Mouse (Mus musculus) thymus, adult 2 months (tissue): ENCODE data around the gene Mkks.

Experiments
- CTCF ChIP-seq: fragments of 200-500 bp; IDR thresholded peaks from 2 replicates; pipeline ENCODE4 v1.5.1; 2012; ENCODE audit warnings: mild to moderate bottlenecking, control low read depth, low read length, moderate library complexity, borderline replicate concordance; ENCODE audit not compliant: control insufficient read depth, poor library complexity, insufficient read depth; ENCODE audit errors: extremely low read depth
- POLR2A ChIP-seq: fragments of 200-500 bp; IDR thresholded peaks from 2 replicates; pipeline ENCODE4 v1.6.1; 2012; ENCODE audit warnings: mild to moderate bottlenecking, low read length, control low read depth, moderate library complexity; ENCODE audit not compliant: control insufficient read depth, poor library complexity, insufficient read depth; ENCODE audit errors: extremely low read depth

- no peak for TF ChIP-seq CTCF
- TF ChIP-seq POLR2A = peak; percentile 62; the same call in 1 of the 2 replicates
These were observed 772 bp upstream of the Mkks start for GRCm38 (mm10) chr2:136891951-136892371.
